Mouse (Mus musculus): ENCODE measurements around the gene 1700012B09Rik.

Gene 1700012B09Rik

GRCm38 (mm10) chr9:14739498-14740150 lies 31.2 kb downstream of the 1700012B09Rik start:
- no peak for DNase-seq (ENCODE audit: extremely low read depth, low read depth, low spot score)

GRCm38 (mm10) chr9:14730941-14731541 lies 39.8 kb downstream of the 1700012B09Rik start:
- DNase-seq (ENCODE audit: extremely low read depth, low read depth, low spot score): no peak

GRCm38 (mm10) chr9:14728365-14728764 lies 42.5 kb downstream of the 1700012B09Rik start:
- DNase-seq (ENCODE audit: extremely low read depth, low read depth, low spot score): no peak

GRCm38 (mm10) chr9:14726629-14727028 lies 44.2 kb downstream of the 1700012B09Rik start:
- DNase-seq (ENCODE audit: extremely low read depth, low read depth, low spot score): no peak

- DNase-seq (ENCODE audit: extremely low read depth, low read depth, low spot score): no peak
Observed at GRCm38 (mm10) chr9:14726005-14726404, 44.8 kb downstream of the 1700012B09Rik start.

- no peak for DNase-seq (ENCODE audit: extremely low read depth, low read depth, low spot score)
Observed at GRCm38 (mm10) chr9:14724755-14725420, 45.9 kb downstream of the 1700012B09Rik start.

GRCm38 (mm10) chr9:14721610-14722009 lies 49.2 kb downstream of the 1700012B09Rik start:
- no peak for DNase-seq (ENCODE audit: extremely low read depth, low read depth, low spot score)

- no peak for DNase-seq (ENCODE audit: extremely low read depth, low read depth, low spot score)
Observed at GRCm38 (mm10) chr9:14720384-14720783, 50.4 kb downstream of the 1700012B09Rik start.

- DNase-seq (ENCODE audit: extremely low read depth, low read depth, low spot score): no peak
Observed at GRCm38 (mm10) chr9:14718332-14718691, 52.5 kb downstream of the 1700012B09Rik start.

- no peak for DNase-seq (ENCODE audit: extremely low read depth, low read depth, low spot score)
Observed at GRCm38 (mm10) chr9:14717689-14718331, 53.0 kb downstream of the 1700012B09Rik start.

- DNase-seq (ENCODE audit: extremely low read depth, low read depth, low spot score): no peak
Observed at GRCm38 (mm10) chr9:14715258-14715657, 55.6 kb downstream of the 1700012B09Rik start.

- DNase-seq (ENCODE audit: extremely low read depth, low read depth, low spot score): no peak
Observed at GRCm38 (mm10) chr9:14710910-14711309, 59.9 kb downstream of the 1700012B09Rik start.

Data from fat pad, adult 2 months (tissue).